Mouse (Mus musculus) heart, postnatal 36 days (tissue): Measurements from ENCODE around the gene Smim24. TPM values are rescaled to one million over a fixed set of nuclear protein-coding genes. Genes with fewer than 3 reads are reported as not detected.
A peak's percentile ranks its signal among the peaks of the same experiment; 100 is the strongest.

Experiments used
- DNase-seq, 2 experiments: peaks; one replicate each; pipeline ENCODE4 v3.0.0; 2021 to 2022
- intact Hi-C: fragments of 180-260 bp; cut with DNase I; formaldehyde crosslinking; loops from one replicate; pipeline ENCODE4 v1.15.1; 2025
- total RNA-seq, 2 experiments: library from RNA; stranded (reverse); gene quantifications; 2 replicates each; pipeline ENCODE4 v1.2.3; 2021

Smim24 gene
- total RNA-seq, 2 experiments from 2014 or later = 2.2 to 2.4 TPM

DNA sequence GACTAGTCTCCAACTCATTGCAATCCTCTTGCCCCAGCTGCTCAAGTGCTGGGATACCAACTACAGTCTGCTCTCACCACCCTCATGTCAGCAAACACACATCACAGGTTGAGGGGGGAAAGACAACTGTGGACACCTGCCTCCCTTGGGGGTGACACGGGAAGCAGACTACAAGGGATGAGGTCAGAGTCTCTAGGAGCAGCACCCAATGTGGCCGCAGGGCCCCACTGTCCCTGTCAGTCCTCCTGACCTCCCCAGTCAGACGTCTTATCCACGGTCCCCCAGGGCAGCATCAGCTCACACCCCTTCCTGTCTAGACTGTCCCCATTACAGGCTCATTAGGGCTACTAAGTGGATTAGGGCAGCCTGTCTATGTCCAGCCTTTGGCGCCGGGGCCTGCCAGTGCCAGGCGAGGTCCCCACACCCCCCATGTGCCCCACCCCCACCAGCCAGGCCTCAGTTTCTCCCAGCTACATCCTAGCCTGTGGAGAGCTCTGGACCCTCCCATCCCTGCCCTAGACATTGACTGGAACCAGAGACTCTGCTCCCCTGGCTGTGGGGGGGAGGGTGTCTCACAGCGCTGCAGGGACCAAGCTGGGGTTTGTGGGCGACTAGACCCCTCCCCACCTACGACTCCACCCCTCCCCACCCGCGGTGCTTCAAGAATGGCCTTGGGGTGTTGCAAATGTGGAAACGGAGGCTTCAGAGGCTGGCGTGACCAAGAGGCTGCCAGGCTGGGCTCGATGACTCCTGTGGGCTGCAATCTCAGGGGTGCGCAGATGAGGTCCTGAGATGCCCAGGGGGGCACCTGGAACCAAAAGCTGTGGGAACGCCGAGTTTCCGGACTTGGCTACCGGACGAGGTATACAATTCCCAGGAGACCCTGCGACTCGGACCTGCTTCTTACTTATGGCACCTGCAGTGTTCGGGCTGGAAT lies 13.9 kb downstream of the Smim24 start:
- intact Hi-C loops = no loop called here
- DNase-seq = no peak

GRCm38 (mm10) chr10:81407539-81408423 lies 14.9 kb downstream of the Smim24 start:
- intact Hi-C loops = loop anchor here (2.0 kb wide), 1 partner anchor 33 kb away; no protein-coding TSS in a partner anchor
- DNase-seq = peak; percentile 81 to 84

- DNase-seq = no peak
- intact Hi-C loops = loop anchor here (2.0 kb wide), 1 partner anchor 32 kb away; no protein-coding TSS in a partner anchor
Observed at GRCm38 (mm10) chr10:81408424-81408729, 15.5 kb downstream of the Smim24 start.

- intact Hi-C loops = loop anchor here (2.0 kb wide), 1 partner anchor 32 kb away; no protein-coding TSS in a partner anchor
- DNase-seq = peak; percentile 90
Observed at GRCm38 (mm10) chr10:81408871-81409291, 16.0 kb downstream of the Smim24 start.

GRCm38 (mm10) chr10:81409330-81409729 lies 16.5 kb downstream of the Smim24 start:
- no peak for DNase-seq
- intact Hi-C loops = loop anchor here (2.0 kb wide), 1 partner anchor 31 kb away; no protein-coding TSS in a partner anchor

DNA sequence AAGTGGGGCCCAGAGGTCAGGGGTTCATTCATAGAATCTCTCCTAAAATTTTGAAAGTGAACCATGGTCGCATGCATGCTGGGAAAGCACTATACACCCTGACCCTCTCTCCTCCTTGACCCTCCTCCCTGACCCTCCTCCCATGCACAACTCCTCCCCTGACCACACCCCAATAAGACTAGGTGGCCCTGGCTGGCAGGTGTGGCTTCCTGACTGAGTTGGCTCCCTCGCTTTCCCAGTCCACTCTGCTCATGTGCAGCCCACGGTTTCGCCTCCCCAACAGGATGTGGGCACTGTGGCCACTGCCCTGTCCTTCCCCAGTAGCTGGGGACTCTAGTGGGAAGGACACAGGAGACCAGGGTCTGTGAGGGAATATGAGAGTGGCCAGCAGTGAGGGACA lies 17.5 kb downstream of the Smim24 start:
- intact Hi-C loops = loop anchor here (2.0 kb wide), 1 partner anchor 14 kb away; no protein-coding TSS in a partner anchor
- no peak for DNase-seq

DNA sequence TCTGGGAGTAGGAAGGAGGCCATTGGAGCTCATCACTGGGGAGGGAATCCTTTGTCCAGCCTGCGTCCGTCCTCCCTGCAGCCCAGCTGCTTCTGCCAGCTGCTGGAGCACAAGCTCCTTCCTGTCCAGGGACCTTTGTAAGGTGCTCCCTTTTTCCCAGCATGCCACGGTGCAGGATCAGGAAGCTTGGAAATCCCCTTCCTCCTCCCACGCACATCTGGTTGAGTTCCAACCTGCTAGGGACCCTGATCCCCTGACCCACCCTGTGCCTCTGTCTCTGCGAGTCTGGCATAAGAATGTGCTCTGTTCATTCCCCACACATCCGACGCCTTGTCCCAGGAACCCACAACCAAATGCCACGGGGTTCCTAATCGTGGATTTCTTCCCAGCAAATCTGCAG lies 18.1 kb downstream of the Smim24 start:
- no peak for DNase-seq
- intact Hi-C loops = loop anchor here (2.0 kb wide), 1 partner anchor 14 kb away; no protein-coding TSS in a partner anchor

DNA sequence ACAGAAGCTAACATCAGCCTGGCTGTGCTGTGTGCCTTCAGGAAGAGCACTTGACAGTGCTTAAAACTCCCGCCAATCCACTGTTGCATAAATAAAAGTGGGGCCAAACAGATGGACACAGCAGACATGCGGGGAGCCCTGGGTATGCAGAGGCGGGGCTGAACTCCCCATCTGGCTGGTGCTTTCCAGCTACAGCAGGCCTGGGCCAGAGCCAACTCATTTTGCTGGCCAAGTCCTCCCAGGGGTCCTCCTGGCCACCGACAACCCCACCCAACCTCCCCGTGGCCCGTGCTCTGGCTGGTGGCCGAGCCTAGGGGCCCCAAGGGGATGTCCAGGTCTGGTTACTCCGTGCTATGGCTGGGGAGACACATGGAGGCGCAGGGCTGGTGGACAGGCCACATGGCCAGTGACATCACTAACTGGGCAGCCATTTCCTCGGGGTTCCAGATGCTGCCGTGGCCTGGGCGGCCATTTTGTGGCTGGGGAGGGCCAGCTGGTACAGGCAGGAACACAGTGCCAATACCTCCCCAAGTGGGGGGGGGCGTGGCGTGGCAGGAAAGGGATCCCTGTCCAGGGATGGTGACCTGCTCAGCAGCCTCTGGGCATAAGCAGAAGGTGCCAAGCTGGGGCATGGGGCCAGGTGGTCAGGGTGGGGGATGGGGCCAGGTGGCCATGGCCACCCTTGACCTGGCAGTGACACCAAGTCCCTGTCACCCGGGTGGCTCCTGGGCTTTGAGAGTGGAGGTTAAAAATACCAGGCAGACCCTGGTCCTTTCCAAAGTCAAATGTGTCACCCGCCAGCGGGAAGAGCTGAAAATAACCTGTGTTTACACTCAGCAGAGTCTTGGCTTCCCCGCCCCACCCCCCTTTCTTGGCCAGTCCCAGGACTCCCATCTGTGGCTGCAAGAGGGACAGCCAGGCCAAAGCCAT lies 18.9 kb downstream of the Smim24 start:
- intact Hi-C loops = loop anchor here (2.0 kb wide), 1 partner anchor 13 kb away; no protein-coding TSS in a partner anchor
- DNase-seq = peak; percentile 92 to 98

- intact Hi-C loops = no loop called here
- no peak for DNase-seq
Observed at GRCm38 (mm10) chr10:81412586-81413309, 19.9 kb downstream of the Smim24 start.

- DNase-seq = peak; percentile 92 to 94
- intact Hi-C loops = loop anchor here (1.0 kb wide), 1 partner anchor 17 kb away; no protein-coding TSS in a partner anchor
Observed at GRCm38 (mm10) chr10:81413310-81414261, 20.7 kb downstream of the Smim24 start.

- no peak for DNase-seq
- intact Hi-C loops = loop anchor here (1.0 kb wide), 1 partner anchor 16 kb away; no protein-coding TSS in a partner anchor
Observed at GRCm38 (mm10) chr10:81414682-81415081, 21.8 kb downstream of the Smim24 start.

- DNase-seq = no peak
- intact Hi-C loops = no loop called here
Observed at GRCm38 (mm10) chr10:81415146-81415545, 22.3 kb downstream of the Smim24 start.

GRCm38 (mm10) chr10:81415549-81416310 lies 22.9 kb downstream of the Smim24 start:
- no peak for DNase-seq
- intact Hi-C loops = no loop called here

DNA sequence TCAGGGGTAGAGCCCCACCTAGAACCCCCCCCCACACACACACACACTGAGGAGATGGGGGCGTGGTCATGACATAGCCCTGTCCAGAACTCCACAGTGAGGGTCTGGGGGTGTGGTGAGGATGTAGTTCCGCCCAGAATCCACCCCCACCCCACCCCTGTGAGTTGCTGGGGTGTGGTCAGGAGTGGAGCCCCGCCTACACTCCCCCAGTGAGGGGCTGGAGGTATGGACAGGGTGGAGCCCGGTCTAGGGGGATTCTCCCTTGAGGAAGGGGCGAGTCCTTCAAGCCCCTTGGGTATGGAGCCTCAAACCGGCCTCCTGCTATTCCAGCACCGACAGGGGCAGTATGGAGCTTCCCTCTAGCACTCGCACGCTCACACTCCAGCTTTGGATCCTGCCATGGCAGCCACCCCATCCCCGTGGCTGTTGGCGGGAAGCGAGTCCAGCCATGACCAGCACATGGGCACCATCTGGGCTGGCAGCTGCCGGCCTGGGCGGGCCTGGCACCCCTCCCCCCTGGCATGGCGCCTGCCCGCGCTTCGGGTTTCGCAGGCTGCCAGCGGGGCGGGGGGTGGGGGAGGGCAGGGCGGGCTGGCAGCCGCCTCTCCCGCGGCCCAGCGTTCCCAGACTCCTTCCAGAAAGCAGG lies 23.9 kb downstream of the Smim24 start:
- intact Hi-C loops = no loop called here
- DNase-seq = peak; percentile 82 to 87

- DNase-seq = no peak
- intact Hi-C loops = no loop called here
Observed at GRCm38 (mm10) chr10:81417227-81418215, 24.7 kb downstream of the Smim24 start.
